In genomic region chr7:135694796-135695195, GRCm38 (mm10) we compare ENCODE assay signal across 23 mouse cellular contexts. TPM values are rescaled to one million over a fixed set of nuclear protein-coding genes. Genes with fewer than 3 reads are reported as not detected.
A peak's percentile ranks its signal among the peaks of the same experiment; 100 is the strongest.
DNase-seq lines count a peak whose midpoint lies in the region; ATAC-seq and TF ChIP-seq lines count a peak whose summit lies in the region.
"Had no signal": no experiment of that assay in that cellular context is flagged by ENCODE, and none has a peak within 500 bp of the region (broad histone marks: within the 10 kb centered on the region; RNA-seq: fewer than 3 reads in every experiment).

No protein-coding gene starts in this region.

- H3K9me3 ChIP-seq in liver, postnatal 0 days (ENCODE audit: low read length) = no peaks in the 10 kb centered on the region
- no peaks in the 10 kb centered on the region for H3K9me3 ChIP-seq in MEL (replicated peaks; ENCODE audit: insufficient read depth, low read length)
- H3K9me3 ChIP-seq: embryonic facial prominence, embryonic 13.5 days; embryonic facial prominence, embryonic 15.5 days; forebrain, embryonic 10.5 days; forebrain, embryonic 13.5 days had no signal

- H3K27ac ChIP-seq in liver, postnatal 0 days (ENCODE audit: low read depth) = no peak overlapping the region
- no peak overlapping the region for H3K27ac ChIP-seq in MEL (ENCODE audit: control insufficient read depth, low read depth, low read length)
- H3K27ac ChIP-seq: embryonic facial prominence, embryonic 13.5 days; embryonic facial prominence, embryonic 15.5 days; forebrain, embryonic 10.5 days; forebrain, embryonic 13.5 days had no signal

- no peak overlapping the region for H3K4me3 ChIP-seq in liver, postnatal 0 days (ENCODE audit: low read depth, low read length)
- no peak overlapping the region for H3K4me3 ChIP-seq in MEL (ENCODE audit: control insufficient read depth in 1 of 2, insufficient read depth in 1 of 2, low read depth in 2 of 2, low read length in 2 of 2)
- H3K4me3 ChIP-seq: embryonic facial prominence, embryonic 13.5 days; embryonic facial prominence, embryonic 15.5 days; erythroblast, embryonic 14.5 days; forebrain, embryonic 10.5 days; forebrain, embryonic 13.5 days had no signal

- WGBS in liver, postnatal 0 days (ENCODE audit: insufficient replicate concordance) = 93% methylated on average over 5 of the region's 5 CpGs

- H3K27me3 ChIP-seq in liver, postnatal 0 days (ENCODE audit: insufficient read depth, low read length) = no peaks in the 10 kb centered on the region
- no peaks in the 10 kb centered on the region for H3K27me3 ChIP-seq in MEL (ENCODE audit: control insufficient read depth in 1 of 2, insufficient read depth in 2 of 2, low read length in 2 of 2)
- H3K27me3 ChIP-seq: embryonic facial prominence, embryonic 13.5 days; embryonic facial prominence, embryonic 15.5 days; forebrain, embryonic 13.5 days; Patski had no signal

- no peak for TF ChIP-seq RAD21 in MEL (IDR thresholded peaks at IDR 0.05; ENCODE audit: low read depth, low read length)

- peak; percentile 64 for DNase-seq in heart, adult 11 months
- no peak for DNase-seq in heart, postnatal 10 days
- DNase-seq in liver (peak; percentile 2), MEL (ENCODE audit: low read depth, low spot score) (no peak)
- no peak for DNase-seq in liver, postnatal 0 days
- DNase-seq in adrenal gland, adult 8-10 months = no peak
- DNase-seq: adrenal gland, postnatal 10 days; adrenal gland, postnatal 25 days; cerebellum, adult 11 months; cerebellum, adult 18-20 months; cerebellum, adult 8-10 months; cerebellum, adult 9-11 months; cerebellum, postnatal 14 days; cerebellum, postnatal 36 days; embryo, embryonic 11 days had no signal

- H3K4me2 ChIP-seq in liver, postnatal 0 days (ENCODE audit: low read depth, low read length) = no peak overlapping the region
- H3K4me2 ChIP-seq: embryonic facial prominence, embryonic 13.5 days; embryonic facial prominence, embryonic 15.5 days; forebrain, embryonic 13.5 days had no signal

- TF ChIP-seq POLR2A in MEL (IDR thresholded peaks at IDR 0.05; ENCODE audit: control insufficient read depth in 1 of 2, insufficient read depth in 1 of 2, low read depth in 1 of 2, low read length in 2 of 2, poor library complexity in 1 of 2) = no peak

- no peak for ATAC-seq in liver, postnatal 0 days
- ATAC-seq: activated CD4-positive, CD25-positive, alpha-beta regulatory T cell, adult 4 months; forebrain, embryonic 13.5 days; forebrain, embryonic 16.5 days; Patski had no signal

- TF ChIP-seq CTCF in liver, postnatal 0 days (IDR thresholded peaks at IDR 0.05; ENCODE audit: low read depth) = no peak
- no peak for TF ChIP-seq CTCF in MEL (IDR thresholded peaks at IDR 0.05 in 2 of 3, conservative IDR thresholded peaks at IDR 0.05 in 1 of 3; ENCODE audit: control insufficient read depth in 1 of 3, insufficient read depth in 1 of 3, low read depth in 2 of 3, low read length in 3 of 3, poor library complexity in 1 of 3, severe bottlenecking in 1 of 3)

- no peaks in the 10 kb centered on the region for H3K4me1 ChIP-seq in liver, postnatal 0 days (ENCODE audit: insufficient read depth)
- no peaks in the 10 kb centered on the region for H3K4me1 ChIP-seq in MEL (ENCODE audit: control insufficient read depth in 1 of 2, insufficient read depth in 2 of 2, low read length in 2 of 2)
- H3K4me1 ChIP-seq: embryonic facial prominence, embryonic 13.5 days; embryonic facial prominence, embryonic 15.5 days; forebrain, embryonic 10.5 days; forebrain, embryonic 13.5 days had no signal

- H3K36me3 ChIP-seq in liver, postnatal 0 days (replicated peaks; ENCODE audit: insufficient read depth, low read length) = peaks cover 85% of the 10 kb centered on the region
- H3K36me3 ChIP-seq in MEL (ENCODE audit: control insufficient read depth in 1 of 2, insufficient read depth in 2 of 2, low read length in 2 of 2) = peaks cover 0 to 60% of the 10 kb centered on the region in 2 experiments; a peak in 2 of 4 replicates

- peaks cover 2% of the 10 kb centered on the region for H3K79me2 ChIP-seq in MEL (ENCODE audit: control insufficient read depth, insufficient read depth, low read length, poor library complexity)

- no peak for TF ChIP-seq EP300 in liver, postnatal 0 days (IDR thresholded peaks at IDR 0.05; ENCODE audit: low read depth)
- TF ChIP-seq EP300 in MEL (IDR thresholded peaks at IDR 0.05; ENCODE audit: low read depth in 1 of 2, low read length in 2 of 2) = no peak

- intact Hi-C loops in heart, postnatal 10 days (cut with DNase I) = no loop called here

- no peak overlapping the region for H3K9ac ChIP-seq in liver, postnatal 0 days (replicated peaks)
- H3K9ac ChIP-seq in MEL (ENCODE audit: control insufficient read depth, low read depth, low read length, poor library complexity, severe bottlenecking) = no peak overlapping the region
- H3K9ac ChIP-seq: embryonic facial prominence, embryonic 13.5 days; embryonic facial prominence, embryonic 15.5 days; forebrain, embryonic 13.5 days had no signal

TF ChIP-seq in MEL, 35 proteins besides CTCF, POLR2A, EP300 and RAD21:
- TF ChIP-seq BHLHE40 (IDR thresholded peaks at IDR 0.05; ENCODE audit: borderline replicate concordance, low read depth, low read length) = no peak
- no peak for TF ChIP-seq MXI1 (IDR thresholded peaks at IDR 0.05; ENCODE audit: low read depth, low read length)
- TF ChIP-seq POLR2AphosphoS5 (IDR thresholded peaks at IDR 0.05; ENCODE audit: borderline replicate concordance, low read depth, low read length) = 0 out of 2 replicates have a peak, but pooled peaks have one; percentile 28
- TF ChIP-seq ZMIZ1 (IDR thresholded peaks at IDR 0.05; ENCODE audit: low read depth, low read length) = no peak

RNA-seq across cellular contexts. Expression of gene Mki67, which starts 21.4 kb away (rescaled TPM):
- total RNA-seq in heart, postnatal 10 days (2021) = 10 to 100 TPM; 33.3 to 39.2 TPM
- polyA plus RNA-seq in liver, postnatal 0 days (2015; fragmentation: Nextera tagmentation; extraction: Ambion mirVana) = 35.4 and 38.8 TPM in 2 replicates
- 88.6 and 132 TPM in 2 replicates for total RNA-seq in MEL (2012; rRNA removed)
- polyA plus RNA-seq in MEL (2012; ENCODE audit: insufficient read depth in 1 of 2, insufficient read length in 2 of 2, low read depth in 1 of 2, low replicate concordance in 2 of 2, missing spikeins in 1 of 2) = 100 to 1,000 TPM; 271 to 401 TPM
- total RNA-seq in adrenal gland, adult 8-10 months (2022) = 1 to 10 TPM; 2.0 to 4.2 (median 3.2) TPM

Comparison
In these comparisons a context has a peak if more than half of its experiments do, and no peak if none do; other contexts are left out.
1. DNase-seq: peak in heart, adult 11 months (single experiment) and liver (single experiment); none in heart, postnatal 10 days (0 of 2), liver, postnatal 0 days (single experiment), MEL (single experiment) and adrenal gland, adult 8-10 months (single experiment).
2. RNA of gene Mki67, which starts 21.4 kb away (total RNA-seq): 88.6 to 132 TPM in MEL and 33.3 to 39.2 TPM in heart, postnatal 10 days; 2.0 to 4.2 TPM in adrenal gland, adult 8-10 months; every median in the first group is over 4 times any median in the second.